Mouse (Mus musculus) erythroblast, adult 5-6 weeks (primary cell): ENCODE results near the gene Plscr1. TPM values are rescaled to one million over a fixed set of nuclear protein-coding genes. Genes with fewer than 3 reads are reported as not detected.

Experiments used
- ATAC-seq: replicated peaks from 2 replicates; pipeline ENCODE4 v1.8.0; 2016; ENCODE audit warnings: moderate number of reproducible peaks, mild to moderate bottlenecking, moderate TSS enrichment, inconsistent platforms; ENCODE audit not compliant: poor library complexity, low FRiP score, severe bottlenecking
- total RNA-seq, 2 experiments: library from RNA; stranded (forward) in 1 of 2; stranded (reverse) in 1 of 2; fragments of 150-400 nt in 1 of 2; fragments of 200-764, 138-1000 nt in 1 of 2; gene quantifications; 2 replicates each; pipeline versions ENCODE4 v1.2.3 to v1.2.4; 2015 to 2017; ENCODE audit warnings: low replicate concordance in 2 of 2

Plscr1 gene
- total RNA-seq, 2 experiments from 2014 or later: 19.1 to 35.2 TPM

- ATAC-seq: no peak
These were observed 44.3 kb downstream of the Plscr1 start for GRCm38 (mm10) chr9:92293560-92294548.

DNA sequence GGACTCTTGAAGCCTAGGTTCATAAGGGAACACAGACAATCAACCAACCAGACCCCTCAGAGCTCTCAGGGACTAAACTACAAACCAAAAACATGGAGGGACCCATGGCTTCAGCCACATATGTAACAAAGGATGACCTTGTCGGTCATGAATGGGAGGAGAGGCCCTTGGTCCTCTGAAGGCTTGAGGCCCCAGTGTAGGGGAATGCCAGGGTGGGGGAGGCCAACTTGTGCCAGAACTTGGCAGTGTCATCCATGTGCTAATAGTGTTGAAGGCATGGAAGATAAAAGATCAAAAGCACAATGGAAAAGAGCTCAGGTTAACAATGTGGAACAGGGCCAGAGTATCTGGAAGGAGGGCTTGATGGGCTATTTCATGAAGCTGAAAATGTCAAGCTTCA is 48.7 kb downstream of the Plscr1 start:
- no peak for ATAC-seq

- ATAC-seq: no peak
These were observed 51.7 kb downstream of the Plscr1 start for GRCm38 (mm10) chr9:92301213-92301612.

- no peak for ATAC-seq
These were observed 55.5 kb downstream of the Plscr1 start for GRCm38 (mm10) chr9:92305075-92305474.

- ATAC-seq: no peak
These were observed 56.2 kb downstream of the Plscr1 start for GRCm38 (mm10) chr9:92305620-92306220.

- ATAC-seq: no peak
These were observed 59.5 kb downstream of the Plscr1 start, which contains the start of gene 1700057G04Rik for GRCm38 (mm10) chr9:92309077-92309476. Gene 1700057G04Rik (plus strand): TSS chr9:92309377.

DNA sequence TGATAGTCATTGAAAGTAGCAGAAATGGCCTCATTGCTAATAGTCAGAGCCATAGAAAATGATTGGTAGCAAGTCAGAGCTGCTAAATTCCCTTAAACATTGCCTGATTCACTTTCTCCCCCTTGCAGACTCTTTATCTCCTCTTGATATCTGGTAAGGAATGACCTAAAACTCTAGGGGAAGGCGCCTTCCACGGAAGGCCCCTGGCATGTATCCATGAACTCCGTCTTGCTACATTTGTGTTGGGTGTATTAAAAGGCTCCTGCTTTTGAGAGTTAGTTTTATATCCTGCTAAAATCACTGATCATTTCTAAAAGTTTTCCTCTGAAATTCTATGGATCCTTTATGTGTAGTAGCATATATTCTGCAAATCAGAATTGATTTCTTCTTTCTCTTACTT is 67.2 kb downstream of the Plscr1 start:
- no peak for ATAC-seq

Other genes starting within 250 kb of the Plscr1 start
- gene Plscr5, start 56.8 kb upstream of the Plscr1 start, total RNA-seq (2015; ENCODE audit: low replicate concordance): not detected in 2 replicates
- gene Plscr5, start 56.8 kb upstream of the Plscr1 start, total RNA-seq (2017; ENCODE audit: low replicate concordance): not detected in 2 replicates
- not detected in 2 replicates for gene Plscr2, start 25.9 kb downstream of the Plscr1 start, total RNA-seq (2015; ENCODE audit: low replicate concordance)
- gene Plscr2, start 25.9 kb downstream of the Plscr1 start, total RNA-seq (2017; ENCODE audit: low replicate concordance): not detected in 2 replicates
- gene 1700057G04Rik, start 59.6 kb downstream of the Plscr1 start, total RNA-seq (2015; ENCODE audit: low replicate concordance): not detected in 2 replicates
- not detected in 2 replicates for gene 1700057G04Rik, start 59.6 kb downstream of the Plscr1 start, total RNA-seq (2017; ENCODE audit: low replicate concordance)
- 1.3 and 2.9 TPM in 2 replicates for gene Plscr4, start 207.6 kb downstream of the Plscr1 start, total RNA-seq (2015; ENCODE audit: low replicate concordance)
- gene Plscr4, start 207.6 kb downstream of the Plscr1 start, total RNA-seq (2017; ENCODE audit: low replicate concordance): 2.2 and 2.5 TPM in 2 replicates